Mouse (Mus musculus) kidney, adult 8-10 months (tissue): ENCODE data around the gene Nudt14.
A peak's percentile ranks its signal among the peaks of the same experiment; 100 is the strongest.

Experiments used
- DNase-seq, 2 experiments: peaks; one replicate each; pipeline ENCODE4 v3.0.0; 2022

The Nudt14 gene

DNA sequence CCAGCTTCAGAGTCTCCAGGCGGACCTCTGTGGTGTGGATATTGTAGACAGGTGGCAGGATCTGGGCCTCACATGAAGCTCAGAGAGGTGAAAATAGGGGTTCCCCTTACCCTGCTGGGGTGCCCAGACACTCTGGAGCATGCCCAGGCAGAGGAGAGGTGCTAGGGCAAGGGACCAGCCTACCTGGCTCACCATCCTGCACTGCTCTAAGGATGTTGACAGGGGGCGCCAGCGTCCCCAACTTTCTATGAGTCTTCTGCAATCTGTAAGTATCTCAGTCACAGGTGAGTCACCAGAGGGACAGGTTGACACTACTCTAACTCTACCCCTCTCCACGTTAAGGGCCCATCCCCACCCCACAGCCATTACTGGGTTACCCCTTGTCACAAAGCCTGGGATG, 5.4 kb upstream of the Nudt14 start:
- DNase-seq: no peak

DNA sequence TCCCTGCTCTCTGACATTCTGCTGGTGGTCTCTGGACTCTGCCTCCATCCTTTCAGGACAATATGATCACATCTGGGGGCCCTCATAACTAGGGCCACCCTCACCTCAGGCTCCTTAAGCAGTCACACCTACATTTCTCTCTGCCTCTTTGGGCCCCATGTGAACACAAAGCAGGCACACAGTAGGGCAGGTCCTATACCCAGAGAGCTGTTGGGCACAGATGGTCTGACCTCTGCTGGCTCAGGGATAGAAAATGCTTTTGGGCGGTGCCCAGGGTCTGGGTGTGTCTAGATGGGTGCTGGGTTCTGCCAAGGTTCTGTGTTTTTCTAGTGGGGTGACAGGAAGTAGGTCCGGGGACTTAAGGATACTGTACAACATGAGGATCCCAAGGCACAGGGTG, 1.7 kb upstream of the Nudt14 start:
- no peak for DNase-seq

DNA sequence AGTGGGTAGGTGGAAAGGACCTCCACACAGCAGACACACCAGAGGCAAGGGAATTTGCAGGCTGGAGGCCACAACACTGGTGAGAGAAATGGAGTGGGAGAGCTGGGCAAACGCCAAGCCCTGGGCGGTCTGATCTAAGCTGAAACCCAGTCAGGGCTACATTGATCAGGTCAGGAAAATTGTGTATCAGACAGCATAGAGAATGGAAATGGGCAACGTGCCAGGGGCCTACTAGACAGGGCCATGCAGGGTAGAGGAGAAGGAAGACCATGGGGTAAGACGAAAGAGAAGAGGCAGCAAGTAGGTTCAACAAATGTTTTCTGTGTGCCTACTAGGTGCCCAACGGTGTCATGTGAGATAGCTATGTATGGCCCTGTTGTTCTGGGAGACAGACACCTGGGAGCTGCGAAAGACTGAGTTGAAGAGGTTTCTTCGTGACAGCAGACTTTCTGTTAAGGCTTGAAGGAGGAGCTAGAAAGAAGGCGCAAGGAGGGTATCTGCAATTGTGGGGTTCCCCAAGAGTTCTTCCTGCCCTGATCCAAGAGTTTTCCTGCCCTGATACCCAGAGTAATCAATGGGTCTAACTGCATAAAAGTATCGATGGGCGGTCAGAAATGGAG, 658 bp downstream of the Nudt14 start:
- peak; percentile 44 to 49 for DNase-seq

DNA sequence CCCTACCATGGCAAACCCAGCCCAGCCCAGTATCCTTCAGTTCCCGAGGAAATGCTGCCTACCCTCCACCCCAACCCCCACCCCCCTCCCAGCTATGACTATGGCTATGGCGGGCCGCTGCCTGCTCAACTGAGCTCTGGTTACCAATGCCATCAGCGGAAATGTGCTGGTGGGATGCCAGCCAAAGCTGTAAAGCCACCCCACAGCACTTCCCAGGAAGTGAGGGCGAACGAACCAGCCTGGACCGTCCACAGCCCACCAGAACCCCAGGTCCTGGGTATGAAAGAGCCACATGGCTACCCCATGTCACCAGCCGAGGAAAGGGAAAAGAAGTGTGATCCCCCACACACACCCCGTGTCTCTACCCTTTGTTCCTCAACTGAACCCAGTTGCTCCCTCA, 1.2 kb downstream of the Nudt14 start:
- DNase-seq: no peak

DNA sequence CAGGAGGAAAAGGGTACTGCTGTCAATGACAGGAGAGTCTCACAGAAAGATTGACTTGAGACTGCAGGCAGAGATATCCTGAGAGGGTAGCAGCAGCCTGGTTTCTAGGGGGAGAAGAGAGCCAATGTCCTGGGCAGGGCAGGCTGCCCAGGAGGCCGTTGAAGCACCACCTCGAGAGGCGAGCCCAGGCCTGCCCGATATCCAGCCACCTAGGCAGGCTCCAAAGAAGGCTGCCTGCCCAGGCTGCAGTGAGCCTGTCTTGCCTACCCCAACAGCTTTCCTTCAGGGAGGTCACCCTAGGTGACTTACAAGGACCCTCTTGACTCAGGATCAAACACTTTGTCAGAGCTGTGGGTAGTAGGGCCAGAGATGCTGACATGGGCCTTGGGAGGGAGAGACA, 1.7 kb downstream of the Nudt14 start:
- no peak for DNase-seq

DNA sequence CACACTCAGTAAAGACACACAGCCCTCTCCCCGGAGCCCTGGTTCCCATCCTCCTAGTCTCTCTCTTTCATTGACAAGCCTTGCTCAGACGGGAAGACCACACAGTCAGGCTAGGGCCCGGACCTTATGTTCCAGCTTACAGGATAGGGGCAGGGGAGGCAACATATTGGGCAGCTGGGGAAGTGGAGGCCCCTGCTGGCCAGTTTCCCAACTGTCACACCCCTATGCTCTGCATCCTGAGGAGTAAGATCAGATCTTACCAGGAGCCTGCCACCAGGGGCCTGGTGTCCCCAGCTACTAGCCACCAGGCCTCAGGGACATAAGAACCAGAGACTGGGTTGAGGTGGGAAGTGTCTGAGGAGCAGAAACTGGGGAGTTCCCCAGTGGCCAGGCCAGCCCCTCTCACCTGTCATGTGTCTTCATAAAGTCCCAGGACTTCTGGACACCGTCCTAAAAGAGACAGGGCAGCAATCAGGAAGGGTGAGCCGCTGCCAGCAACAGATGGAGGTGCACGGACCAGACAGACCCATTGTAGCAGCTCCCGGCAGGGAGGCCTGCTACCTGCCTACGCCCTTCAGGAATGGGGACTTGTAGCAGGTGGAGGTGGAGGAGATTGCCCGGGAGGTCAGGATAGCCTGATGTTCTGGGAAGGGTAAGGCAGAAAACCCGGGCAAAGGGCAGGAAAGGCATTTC, 2.9 kb downstream of the Nudt14 start:
- no peak for DNase-seq

DNA sequence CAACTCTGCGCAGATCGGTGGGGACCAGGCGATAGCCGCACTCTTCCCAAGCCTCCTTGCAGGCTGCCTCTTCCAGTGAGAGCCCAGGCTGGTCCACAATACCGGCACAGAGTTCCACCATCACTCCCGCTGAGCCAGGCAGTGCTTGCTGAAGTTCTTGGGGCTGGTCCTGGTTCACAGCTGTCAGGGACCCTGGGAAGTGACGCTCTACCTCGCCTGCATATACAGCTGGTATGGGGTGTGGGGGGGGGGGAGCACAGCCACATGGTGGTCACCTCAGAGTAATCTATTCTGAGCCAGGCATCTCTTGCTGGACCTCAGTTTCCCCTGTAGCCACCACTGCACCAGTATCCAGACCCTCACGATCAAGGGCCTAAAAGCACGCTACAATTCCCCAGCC, 3.6 kb downstream of the Nudt14 start:
- DNase-seq: no peak

DNA sequence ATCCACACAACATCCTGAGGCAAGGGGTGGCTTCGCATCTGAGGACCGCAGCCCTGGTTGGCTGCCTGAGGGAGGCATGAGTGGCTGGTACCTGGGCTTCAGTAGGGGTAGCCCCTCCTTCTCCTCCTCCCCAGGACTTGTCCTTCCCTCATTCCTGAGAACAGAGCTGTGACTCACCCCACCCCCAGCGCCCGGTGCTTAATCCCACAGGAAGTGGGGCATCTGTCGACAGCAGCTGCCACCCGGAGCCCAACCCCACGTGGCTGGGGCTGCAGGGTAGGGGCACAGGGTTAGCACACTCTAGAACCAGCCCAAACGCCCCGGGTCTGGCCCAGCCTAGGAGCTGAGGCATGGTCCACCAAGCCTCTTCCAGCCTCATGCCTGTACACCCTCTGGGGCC, 4.0 kb downstream of the Nudt14 start:
- no peak for DNase-seq

DNA sequence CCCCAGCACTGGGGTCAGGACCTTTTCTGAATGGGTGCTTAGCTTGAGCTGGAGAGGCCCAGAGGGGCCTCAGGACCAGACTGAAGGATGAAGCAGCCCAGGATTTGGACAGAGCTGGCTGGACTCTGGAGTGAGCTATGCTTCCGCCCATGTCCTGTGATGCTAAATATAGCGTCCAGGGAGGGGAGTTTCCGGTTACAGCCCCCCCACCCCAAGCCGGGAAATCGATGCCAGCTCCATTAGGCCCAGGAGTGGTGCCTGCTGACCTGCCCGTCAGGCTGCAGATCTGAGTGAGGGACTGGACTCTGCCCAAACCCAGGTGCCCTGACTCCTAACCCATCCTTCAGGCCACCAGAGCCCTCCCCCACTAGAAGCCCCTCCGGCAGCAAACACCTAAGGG, 9.3 kb downstream of the Nudt14 start:
- DNase-seq: no peak

DNA sequence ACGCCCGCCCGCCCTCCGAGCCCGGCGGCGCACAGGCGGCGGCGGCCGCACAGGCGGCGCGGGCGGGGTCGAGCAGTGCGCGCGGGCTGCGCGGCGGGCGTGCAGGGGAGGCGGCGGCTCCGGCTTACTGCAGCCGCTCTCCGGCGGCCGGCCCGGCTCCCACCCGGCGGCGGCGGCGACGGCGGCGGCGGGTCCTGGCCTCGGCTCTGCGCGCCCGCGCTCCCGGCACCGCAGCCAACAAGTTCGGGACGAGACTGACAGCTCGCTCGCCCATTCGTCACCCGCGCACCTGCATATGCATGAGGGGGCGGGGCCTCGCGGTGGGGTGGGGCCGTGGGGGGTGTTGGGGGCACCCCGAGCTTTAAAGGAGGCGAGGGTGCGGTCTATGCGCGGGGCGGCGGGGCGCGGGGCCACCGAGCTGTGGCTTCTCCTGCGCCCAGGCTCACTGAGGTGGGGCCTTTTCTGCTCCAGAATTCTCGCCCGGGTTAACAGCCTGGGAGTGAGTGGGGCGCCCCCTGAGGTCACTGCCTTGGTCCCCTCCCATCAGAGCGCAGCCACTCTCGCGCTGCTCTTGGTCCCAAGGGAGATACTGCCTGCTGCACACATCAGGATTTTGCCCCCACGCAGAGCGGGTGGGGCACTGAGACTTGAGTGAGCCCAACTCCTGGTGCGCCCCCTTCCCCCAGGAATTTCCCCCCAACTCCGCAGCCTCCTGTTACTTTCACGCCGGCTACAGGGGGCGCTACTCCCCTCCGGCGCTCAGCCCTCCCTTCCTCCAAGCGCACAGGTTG, 12.2 kb downstream of the Nudt14 start, which contains the start of gene Jag2:
Gene Jag2, minus strand, starts transcription at position 215 of the 791 bp plus-strand sequence.
- no peak for DNase-seq

DNA sequence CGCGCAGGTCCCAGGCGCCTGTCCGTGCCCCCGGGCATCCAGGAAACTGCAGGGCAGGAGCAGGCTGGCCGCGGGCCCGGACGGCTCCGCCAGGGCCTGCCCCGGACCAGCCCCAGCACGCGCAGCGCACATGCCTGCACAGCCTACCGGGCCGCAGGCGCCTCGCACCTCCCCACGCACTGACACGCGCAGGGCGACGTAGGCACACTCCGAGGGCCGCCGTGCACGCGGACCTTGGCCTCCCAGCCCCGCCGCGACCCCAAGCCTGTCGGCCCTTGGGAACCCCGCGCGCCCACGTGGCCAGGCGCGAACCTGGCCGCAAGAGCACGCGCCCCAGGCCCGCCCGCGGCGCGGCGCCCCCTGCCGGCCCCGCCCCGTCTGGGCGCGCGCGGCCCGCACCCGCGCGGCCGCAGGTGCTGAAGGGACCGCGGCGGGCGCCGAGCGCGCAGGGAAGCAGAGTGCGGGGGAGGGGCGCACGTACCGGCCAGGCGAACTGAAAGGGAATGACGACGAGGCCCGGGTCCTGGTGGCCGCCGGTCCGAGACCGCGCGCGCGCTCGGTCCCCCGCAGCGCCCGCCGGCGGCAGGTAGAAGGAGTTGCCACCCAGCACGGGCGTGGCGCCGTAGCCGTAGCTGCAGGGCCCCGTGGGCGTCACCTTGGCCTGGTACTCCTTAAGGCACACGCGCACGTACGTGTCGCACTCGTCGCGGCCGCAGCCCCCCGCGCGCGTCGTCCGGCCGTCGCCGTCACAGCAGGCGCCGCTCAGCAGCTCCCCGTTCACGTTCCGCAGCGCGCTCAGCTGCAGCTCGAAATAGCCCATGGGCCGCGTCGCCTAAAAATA, 13.3 kb downstream of the Nudt14 start:
- no peak for DNase-seq

DNA sequence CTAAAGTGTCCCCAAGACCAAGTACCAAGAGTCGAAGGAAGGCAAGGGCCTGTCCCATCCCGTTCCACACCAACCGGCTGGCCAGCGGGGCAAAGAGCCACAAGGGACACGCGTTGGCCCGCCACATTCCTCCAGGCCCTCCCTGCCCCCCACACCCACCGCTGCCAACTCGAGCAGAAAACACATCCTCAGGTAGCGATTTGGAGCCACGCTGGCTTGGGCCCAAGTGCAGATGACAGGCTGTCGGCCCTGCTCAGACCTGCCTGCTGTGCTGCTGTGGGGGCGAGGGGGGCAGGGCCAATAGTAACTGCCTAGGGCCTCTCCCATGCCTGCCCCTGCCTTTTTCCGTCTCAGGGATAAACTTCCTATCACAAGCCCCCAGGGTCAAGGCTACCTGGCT, 14.7 kb downstream of the Nudt14 start:
- no peak for DNase-seq

DNA sequence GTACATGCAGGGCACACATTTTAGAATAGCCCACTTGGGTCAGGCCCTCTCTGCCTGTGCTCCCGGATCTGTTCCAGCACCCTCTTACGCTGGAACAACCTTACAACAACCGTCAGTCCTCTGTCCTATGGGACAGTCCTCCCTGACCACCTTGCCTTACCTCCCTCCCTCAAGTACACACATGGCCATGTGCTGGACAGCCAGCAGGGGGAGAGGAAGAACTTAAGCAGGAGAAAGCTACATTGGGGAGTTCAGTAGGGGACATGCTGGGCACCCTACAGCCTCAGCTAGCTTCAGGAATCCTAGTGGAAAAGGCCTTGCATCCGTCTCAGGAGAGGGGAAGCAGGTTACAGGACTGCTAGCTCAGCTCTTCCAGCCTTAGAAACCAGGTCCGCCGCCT, 16.0 kb downstream of the Nudt14 start:
- DNase-seq: no peak

DNA sequence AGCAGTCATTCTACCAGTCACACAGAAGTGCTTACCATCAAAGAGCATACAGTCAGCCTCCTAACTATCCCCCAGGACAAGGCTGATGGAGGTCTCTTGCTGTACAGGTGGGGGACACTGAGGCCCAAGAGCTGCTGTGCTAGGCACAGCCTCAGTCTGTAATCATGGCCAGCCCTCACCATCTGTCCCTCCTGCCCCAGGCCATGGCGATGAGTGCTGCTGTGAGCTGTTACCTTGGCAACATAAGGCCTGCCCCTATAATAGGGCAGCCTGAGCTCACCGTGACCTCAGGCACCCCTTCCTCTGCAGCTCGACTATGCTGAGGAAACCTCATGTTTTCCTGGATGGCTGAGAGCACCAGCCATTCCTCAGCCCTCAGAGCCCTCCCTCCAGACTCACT, 19.4 kb downstream of the Nudt14 start:
- DNase-seq: no peak

DNA sequence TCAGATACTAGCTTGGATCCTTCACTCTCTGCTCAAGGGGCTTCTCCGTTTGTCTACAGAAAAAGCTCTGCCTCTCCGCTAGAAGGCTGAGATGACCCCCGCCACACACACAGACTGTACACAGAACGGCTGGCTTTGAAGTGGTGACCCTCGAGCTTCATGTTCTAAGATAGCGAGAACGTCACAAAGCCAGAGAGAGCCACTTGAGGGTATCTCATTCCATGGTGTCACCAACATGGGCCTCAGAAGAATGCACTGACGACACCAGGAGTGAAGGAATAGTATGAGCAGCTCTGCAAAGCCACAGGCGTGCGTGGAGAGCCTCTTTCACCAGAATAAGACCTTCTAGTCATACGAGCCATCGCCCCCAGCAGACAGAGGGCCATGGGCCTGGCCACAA, 20.4 kb downstream of the Nudt14 start:
- no peak for DNase-seq

DNA sequence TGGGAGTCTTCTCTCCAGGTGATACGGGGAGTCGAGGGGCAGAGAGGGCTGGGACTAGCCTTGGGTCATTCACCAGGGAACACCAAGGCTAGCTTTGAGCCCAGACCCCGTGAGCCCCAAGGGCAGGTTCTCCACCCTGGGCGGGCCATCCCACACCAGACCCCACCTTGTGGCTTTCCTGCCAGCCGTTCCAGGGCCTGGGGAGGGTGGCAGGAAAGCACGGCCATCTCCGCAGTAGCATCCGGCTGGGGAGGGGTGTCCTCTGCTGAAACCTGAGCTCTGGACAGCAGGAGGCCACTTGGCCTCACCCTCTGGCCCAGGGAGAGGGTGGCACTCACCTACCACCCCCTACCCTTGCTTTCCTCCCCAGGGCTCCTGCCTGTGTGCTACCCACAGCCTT, 24.0 kb downstream of the Nudt14 start:
- DNase-seq: no peak

DNA sequence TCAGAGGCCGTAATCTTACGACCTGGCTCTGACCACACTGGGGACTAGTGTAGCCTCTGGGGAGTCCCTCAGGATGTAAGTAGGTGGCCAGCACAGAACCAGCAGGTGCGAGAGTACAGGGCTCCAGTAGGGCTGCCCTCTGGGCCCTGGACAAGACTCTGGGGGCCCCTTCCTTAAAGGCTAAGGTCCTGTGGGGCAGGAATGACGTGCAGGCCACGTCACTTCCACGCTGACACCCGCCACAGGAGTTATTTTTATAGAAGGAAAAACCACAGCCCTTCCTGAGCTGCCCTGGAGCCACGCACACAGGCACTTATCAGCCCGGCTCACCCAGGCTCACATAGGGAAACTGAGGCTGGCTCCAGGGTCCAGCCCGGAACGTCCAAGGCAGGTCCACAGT, 24.4 kb downstream of the Nudt14 start:
- DNase-seq: peak in 1 of 2 experiments; percentile 39

DNA sequence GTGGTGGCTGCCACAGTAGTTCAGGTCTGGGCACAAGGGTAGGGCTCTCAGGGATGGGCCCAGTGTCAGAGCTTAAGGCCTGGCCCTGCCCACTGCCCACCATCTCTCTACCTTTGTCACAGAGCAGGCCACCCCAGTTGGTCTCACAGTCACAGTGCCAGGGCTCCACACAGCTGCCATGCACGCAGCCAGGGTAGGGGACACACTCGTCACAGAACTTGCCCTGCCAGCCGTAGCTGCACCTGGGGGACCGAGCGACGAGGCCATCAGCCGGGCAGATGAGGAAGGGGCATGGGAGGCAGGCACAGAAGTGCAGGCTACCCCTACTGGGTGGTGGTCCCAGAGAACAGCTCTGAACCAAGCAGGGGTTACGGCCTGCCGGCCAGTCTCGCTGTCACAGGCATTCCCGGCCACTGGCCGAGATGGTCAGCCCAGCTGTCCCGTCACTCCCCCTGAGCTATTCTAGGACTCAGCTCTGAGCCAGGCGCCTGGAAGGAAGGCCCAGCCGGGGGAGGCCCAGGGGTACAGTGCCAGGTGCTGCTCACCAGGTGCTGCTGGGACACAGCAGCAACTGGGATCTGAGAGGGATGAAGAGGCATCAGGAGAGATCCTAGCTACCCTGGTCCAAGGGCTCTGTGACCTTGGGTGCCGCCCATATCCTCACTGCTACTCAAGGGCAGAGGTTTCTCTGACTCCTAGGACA, 25.1 kb downstream of the Nudt14 start:
- no peak for DNase-seq

DNA sequence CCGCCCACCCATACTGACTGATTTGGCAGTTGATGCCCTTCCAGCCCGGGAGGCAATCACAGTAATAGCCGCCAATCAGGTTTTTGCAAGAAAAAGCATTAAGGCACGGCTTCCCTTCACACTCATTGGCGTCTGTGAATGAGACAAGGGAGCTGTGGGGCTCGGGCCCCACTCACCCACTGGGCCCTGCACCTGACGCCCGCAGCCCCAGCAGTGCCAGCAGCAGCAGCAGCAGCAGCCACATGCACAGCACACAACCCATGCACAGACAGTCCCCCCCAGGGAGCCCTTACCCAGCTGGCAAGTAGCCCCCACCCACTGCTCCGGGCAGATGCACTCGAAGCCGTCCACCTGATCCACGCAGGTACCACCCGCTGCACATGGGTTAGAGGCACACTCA, 26.3 kb downstream of the Nudt14 start:
- DNase-seq: no peak

DNA sequence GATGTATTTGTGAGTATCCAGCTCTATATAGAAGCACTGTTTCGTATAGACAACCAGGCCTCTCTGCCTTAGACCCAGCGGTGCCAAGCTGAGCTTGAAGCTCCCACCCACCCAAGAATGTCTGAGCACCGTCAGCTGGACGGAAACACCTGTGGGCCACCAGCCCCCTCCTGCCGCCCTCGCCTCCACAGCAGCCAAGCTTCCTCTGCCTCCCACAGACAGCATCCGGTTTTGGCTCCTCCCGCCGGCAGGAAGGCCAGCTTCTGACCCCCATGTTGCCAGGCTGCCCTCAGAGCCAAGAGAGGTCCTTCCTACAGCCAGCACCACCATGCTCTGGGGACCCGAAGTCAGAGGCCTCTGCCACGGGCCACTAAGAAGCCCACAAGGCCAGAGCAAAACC, 27.4 kb downstream of the Nudt14 start:
- peak in 1 of 2 experiments; percentile 28 for DNase-seq

DNA sequence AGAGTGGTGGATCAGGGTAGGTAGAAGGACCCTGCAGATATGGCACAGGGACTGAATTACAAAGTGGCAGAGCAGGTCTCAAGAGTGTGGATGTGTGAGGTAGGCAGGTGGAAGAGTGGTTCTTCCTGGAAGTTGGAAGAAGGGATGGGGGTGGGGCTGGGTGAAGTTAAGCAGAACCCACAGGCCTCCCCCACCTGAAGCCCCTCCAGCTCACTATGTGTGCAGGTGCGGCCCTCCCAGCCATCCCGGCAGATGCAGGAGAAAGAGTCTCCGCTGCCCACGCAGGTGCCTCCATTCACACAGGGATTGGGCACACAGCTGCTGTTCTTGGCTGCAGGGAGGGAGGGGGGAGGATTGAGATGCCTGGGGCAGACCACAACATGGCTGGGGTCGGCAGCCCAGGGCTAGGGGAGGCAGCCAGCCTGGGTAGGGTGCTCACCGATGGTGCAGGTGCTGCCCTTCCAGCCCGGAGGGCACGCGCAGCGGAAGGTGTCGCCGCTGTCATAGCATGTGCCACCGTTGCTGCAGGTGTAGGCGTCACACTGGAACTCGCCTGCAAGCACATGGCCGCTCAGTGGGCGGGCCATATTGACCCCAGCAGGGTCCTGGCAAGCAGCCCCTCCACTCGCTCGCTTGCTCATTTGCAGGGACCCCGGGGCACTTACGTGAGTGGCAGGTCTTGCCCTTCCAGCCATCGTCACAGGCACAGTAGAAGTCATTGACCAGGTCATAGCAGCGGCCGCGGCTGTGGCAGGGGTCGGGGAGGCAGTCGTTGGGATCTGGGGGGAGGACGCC, 28.8 kb downstream of the Nudt14 start:
- DNase-seq: no peak

DNA sequence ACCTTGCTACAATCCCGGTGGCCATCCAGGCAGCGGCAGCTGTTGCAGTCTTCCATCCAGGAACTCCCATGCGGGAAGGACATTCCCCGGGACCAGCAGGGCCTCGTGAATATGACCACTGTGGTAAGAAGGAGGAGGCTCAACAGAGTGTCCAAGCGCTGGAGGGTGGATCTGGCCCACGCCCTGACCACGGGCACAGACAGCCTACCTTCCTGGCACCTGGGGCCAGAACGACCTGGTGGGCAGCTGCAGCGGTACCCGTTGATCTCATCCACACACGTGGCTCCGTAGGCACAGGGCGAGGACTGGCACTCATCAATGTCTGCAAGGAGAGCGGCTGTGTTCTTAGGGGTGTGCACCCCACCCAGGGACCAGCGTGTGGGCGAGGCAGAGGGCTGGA, 30.2 kb downstream of the Nudt14 start:
- DNase-seq: no peak
